Comparison of ENCODE assay signal across 8 mouse cellular contexts in the genomic region with DNA sequence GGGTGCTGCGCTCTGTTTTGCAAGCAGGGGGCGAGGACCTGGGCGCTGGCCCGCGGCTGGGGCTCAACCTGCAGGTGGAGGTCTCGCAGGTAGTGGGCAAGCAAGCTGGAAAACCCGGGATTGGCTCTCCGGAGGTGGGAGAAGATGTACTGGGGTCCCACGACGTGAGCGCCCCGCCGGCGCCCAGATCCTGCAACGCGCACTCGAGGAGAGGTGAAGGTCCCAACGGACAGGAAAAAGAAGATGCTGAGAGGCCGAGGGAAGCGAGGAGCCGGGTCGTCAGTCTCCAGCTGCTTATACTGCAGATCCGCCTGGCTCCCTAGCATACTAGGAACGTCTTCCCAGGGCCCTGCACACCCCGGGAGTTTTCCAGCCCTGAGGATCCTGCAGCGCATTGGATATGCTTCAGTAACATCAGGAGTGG. TPM values are rescaled to one million over a fixed set of nuclear protein-coding genes. Genes with fewer than 3 reads are reported as not detected.
DNase-seq lines count a peak whose midpoint lies in the region; ATAC-seq and TF ChIP-seq lines count a peak whose summit lies in the region.

No protein-coding gene starts in this region.

- WGBS in forebrain, embryonic 13.5 days: under 1% methylated on average over 23 of the region's 26 CpGs
- 2% methylated on average over 23 of the region's 26 CpGs for WGBS in liver, embryonic 16.5 days (ENCODE audit: insufficient replicate concordance)

- no peaks in the 10 kb centered on the region for H3K36me3 ChIP-seq in forebrain, embryonic 13.5 days (ENCODE audit: poor library complexity, severe bottlenecking)
- H3K36me3 ChIP-seq in liver, embryonic 16.5 days (ENCODE audit: control insufficient read depth, insufficient read depth): no peaks in the 10 kb centered on the region

- peaks cover 36% of the 10 kb centered on the region for H3K4me1 ChIP-seq in forebrain, embryonic 13.5 days
- H3K4me1 ChIP-seq in liver, embryonic 16.5 days (ENCODE audit: control insufficient read depth, low read depth, low read length): peaks cover 9% of the 10 kb centered on the region

- no peaks in the 10 kb centered on the region for H3K9me3 ChIP-seq in forebrain, embryonic 13.5 days (replicated peaks)
- no peaks in the 10 kb centered on the region for H3K9me3 ChIP-seq in liver, embryonic 16.5 days (replicated peaks; ENCODE audit: control insufficient read depth, low read length)

- H3K27ac ChIP-seq in layer of hippocampus, adult 2 months: peak overlapping the region; percentile 95
- H3K27ac ChIP-seq in forebrain, embryonic 13.5 days: peak overlapping the region; percentile 79
- H3K27ac ChIP-seq in liver, embryonic 16.5 days (ENCODE audit: low read length): no peak overlapping the region

- H3K9ac ChIP-seq in forebrain, embryonic 13.5 days: peak overlapping the region; percentile 76
- peak overlapping the region; percentile 48 for H3K9ac ChIP-seq in liver, embryonic 16.5 days (ENCODE audit: low read depth, low read length)

- CTCF ChIA-PET in Patski (lab: Charles Lee): interaction anchor here (1.3 kb wide), 2 partner anchors 13 to 22 kb away, joined by 3 read pairs; no protein-coding TSS in a partner anchor

- H3K4me3 ChIP-seq in layer of hippocampus, adult 2 months: peak overlapping the region; percentile 85
- H3K4me3 ChIP-seq in forebrain, embryonic 13.5 days: peak overlapping the region; percentile 72
- H3K4me3 ChIP-seq in liver, embryonic 16.5 days (ENCODE audit: low read depth, low read length): peak overlapping the region; percentile 92

- TF ChIP-seq CTCF in layer of hippocampus, adult 2 months (conservative IDR thresholded peaks at IDR 0.05): peak; percentile 48
- no peak for TF ChIP-seq CTCF in Patski (IDR thresholded peaks at IDR 0.05)

- in situ Hi-C loops in Patski (cut with MboI; ENCODE audit: low pct_unique_long_range_greater_than_20kb): no loop called here

- DNase-seq in layer of hippocampus, adult 2 months (ENCODE audit: low spot score in 2 of 2): peak in 1 of 2 experiments; percentile 26
- no peak for DNase-seq in layer of hippocampus, postnatal 36 days
- DNase-seq in Patski (ENCODE audit: low read depth, low spot score): no peak
- no peak for DNase-seq in thymus, postnatal 36 days
- DNase-seq in adrenal gland, adult 2 months: no peak

- no peaks in the 10 kb centered on the region for H3K27me3 ChIP-seq in Patski
- no peaks in the 10 kb centered on the region for H3K27me3 ChIP-seq in forebrain, embryonic 13.5 days
- H3K27me3 ChIP-seq in liver, embryonic 16.5 days (ENCODE audit: control insufficient read depth, insufficient read depth, low read depth, low read length): no peaks in the 10 kb centered on the region

- POLR2A ChIA-PET in Patski (lab: Charles Lee): no interaction called here

- peak overlapping the region; percentile 77 for H3K4me2 ChIP-seq in forebrain, embryonic 13.5 days
- H3K4me2 ChIP-seq in liver, embryonic 16.5 days (ENCODE audit: low read depth, low read length): peak overlapping the region; percentile 90

- ATAC-seq in Patski: peak; percentile 33
- peak; percentile 20 for ATAC-seq in forebrain, embryonic 13.5 days
- ATAC-seq in liver, embryonic 16.5 days (ENCODE audit: low read depth): no peak
- ATAC-seq in activated CD4-positive, CD25-positive, alpha-beta regulatory T cell, adult 4 months: no peak

RNA-seq across cellular contexts. Expression of gene Chd6, which starts 0.5 kb away (rescaled TPM):
- total RNA-seq in layer of hippocampus, adult 2 months (2021): 10 to 100 TPM; 56.7 to 57.9 TPM
- total RNA-seq in layer of hippocampus, postnatal 36 days (2021): 10 to 100 TPM; 50.9 to 52.1 TPM
- polyA plus RNA-seq in Patski (2021): 23.2 TPM
- 40.4 and 44.4 TPM in 2 replicates for polyA plus RNA-seq in forebrain, embryonic 13.5 days (2015; fragmentation: Nextera tagmentation; extraction: Ambion mirVana)
- polyA plus RNA-seq in liver, embryonic 16.5 days (2015; fragmentation: Nextera tagmentation; extraction: Ambion mirVana): 3.6 and 4.7 TPM in 2 replicates
- polyA plus RNA-seq in activated CD4-positive, CD25-positive, alpha-beta regulatory T cell, adult 4 months (2017; shearing (Covaris generic)): 10 to 100 TPM; 22.1 to 25.2 TPM
- 10 to 100 TPM; 27.7 to 34.1 TPM for total RNA-seq in adrenal gland, adult 2 months (2021)
- 5.7 and 6.6 TPM in 2 replicates for polyA plus RNA-seq in adrenal gland, adult 2 months (2012; rRNA removed)

Comparison
In these comparisons a context has a peak if more than half of its experiments do, and no peak if none do; other contexts are left out.
1. ATAC-seq: peak in Patski (single experiment) and forebrain, embryonic 13.5 days (single experiment); none in liver, embryonic 16.5 days (single experiment) and activated CD4-positive, CD25-positive, alpha-beta regulatory T cell, adult 4 months (single experiment).
2. Peak in every context shown above with its lines, with median percentiles within 50 percentile points of each other: H3K4me3 ChIP-seq.